Mouse (Mus musculus): ENCODE results near the gene D430019H16Rik.

D430019H16Rik gene

DNA sequence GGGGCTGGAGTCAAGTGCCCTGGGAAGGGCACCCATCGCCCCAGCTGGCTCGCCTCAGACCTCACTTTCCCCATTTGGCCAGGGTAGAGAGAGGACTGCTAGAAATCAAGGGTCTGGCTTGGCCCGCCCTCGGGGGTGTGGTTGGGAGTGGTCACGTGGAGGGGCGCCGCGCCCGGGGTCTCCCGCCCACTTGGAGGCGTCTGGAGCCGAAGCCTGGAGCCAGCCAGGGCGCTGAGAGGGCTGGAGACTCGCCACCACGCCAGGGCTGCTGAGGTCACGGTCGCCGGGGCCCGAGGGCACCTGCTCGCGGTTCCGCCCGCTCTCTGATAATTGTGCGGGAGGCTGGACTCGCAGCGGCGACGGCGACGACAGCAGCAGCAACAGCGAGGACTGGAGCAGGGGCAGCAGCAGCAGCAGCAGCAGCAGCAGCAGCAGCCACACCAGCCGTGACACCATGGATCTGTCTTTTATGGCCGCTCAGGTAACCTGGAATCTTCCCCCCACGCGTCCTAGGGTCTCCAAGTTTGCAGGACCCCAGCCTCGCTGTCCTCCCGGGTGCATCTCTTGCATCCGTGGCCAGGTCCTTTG lies at the start of gene D430019H16Rik:
TSS of gene D430019H16Rik (plus strand) at position 187 of the 588 bp plus-strand sequence.
- DNase-seq (ENCODE audit: low spot score in 2 of 2) = peak in 1 of 2 experiments; percentile 68

DNA sequence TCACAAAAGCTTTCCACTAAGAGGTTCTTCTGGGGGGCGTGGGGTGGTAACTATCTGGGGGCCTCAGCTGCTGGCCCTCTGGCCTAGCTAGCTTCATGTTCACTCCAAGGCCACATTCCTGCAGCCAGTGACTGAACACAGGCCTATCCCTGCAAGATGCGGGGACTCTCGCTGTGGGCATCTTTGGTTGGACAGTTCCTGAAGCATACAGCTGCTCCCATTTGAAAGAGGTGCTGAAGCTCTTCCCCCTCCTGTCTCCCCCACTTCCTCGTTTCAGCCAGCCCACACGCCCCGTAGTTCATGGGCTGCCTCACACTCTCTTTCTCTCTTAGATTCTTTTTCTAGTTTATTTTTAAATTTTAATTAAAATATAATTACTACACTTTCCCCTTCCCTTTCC lies 47.6 kb upstream of the D430019H16Rik start:
- DNase-seq (ENCODE audit: low spot score in 2 of 2) = no peak

DNA sequence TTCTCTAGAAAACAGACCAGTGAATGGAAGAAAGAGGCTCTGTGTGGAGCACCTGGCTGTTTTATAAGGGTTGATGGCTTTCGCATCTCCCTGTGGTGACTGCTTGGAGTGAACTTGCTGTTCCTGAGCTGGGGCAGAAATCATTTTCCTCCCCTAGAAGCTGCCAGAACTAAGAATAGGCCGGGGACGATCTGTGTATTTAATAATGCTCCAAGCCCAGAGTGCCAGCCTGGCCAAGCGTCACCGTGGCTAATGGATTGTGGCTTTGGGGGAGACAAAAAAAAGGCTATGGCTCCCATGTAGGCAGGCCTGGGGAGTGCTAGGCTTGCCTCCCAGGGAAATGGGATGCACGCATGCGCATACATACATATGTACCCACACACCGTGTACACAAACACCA lies 39.7 kb upstream of the D430019H16Rik start:
- no peak for DNase-seq (ENCODE audit: low spot score in 2 of 2)

DNA sequence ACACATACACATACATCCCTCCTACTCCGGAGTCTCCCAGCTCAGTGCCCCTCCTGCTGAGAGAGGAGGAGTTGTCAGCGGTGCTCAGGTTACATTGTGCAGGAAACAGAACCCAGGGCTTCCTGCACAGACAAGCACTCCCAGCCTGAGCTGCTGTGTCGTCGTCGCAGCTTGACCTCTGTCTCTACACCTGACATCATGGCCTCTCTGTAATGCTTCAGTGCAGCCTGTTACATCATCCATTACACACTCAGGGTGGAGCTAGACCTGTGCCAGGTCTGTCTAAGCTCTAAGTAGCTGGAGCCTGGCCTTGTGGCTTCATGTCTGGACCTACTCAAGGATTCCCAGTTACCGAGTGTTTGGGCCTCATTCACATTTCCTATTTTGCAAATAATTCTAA lies 33.2 kb upstream of the D430019H16Rik start:
- no peak for DNase-seq (ENCODE audit: low spot score in 2 of 2)

DNA sequence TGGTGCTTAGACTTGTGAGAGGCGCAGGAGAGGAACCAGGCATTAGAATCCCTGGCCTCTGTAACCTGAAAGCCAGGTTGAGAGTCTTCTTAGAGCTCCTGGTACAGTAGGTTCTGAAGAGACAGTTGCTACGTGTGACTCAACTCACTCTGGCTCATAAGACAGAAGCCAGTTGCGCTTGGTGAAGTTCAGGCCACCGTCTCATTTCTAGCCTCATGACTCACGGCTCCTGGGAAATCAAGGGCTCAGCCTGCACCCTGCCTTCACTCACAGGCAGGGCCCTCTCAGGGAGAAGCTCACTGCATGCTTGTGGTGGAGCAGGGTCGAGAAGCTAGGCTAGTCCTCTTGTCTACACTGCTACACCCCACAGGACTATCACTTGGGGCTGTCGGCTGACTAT lies 27.1 kb upstream of the D430019H16Rik start:
- no peak for DNase-seq (ENCODE audit: low spot score in 2 of 2)

DNA sequence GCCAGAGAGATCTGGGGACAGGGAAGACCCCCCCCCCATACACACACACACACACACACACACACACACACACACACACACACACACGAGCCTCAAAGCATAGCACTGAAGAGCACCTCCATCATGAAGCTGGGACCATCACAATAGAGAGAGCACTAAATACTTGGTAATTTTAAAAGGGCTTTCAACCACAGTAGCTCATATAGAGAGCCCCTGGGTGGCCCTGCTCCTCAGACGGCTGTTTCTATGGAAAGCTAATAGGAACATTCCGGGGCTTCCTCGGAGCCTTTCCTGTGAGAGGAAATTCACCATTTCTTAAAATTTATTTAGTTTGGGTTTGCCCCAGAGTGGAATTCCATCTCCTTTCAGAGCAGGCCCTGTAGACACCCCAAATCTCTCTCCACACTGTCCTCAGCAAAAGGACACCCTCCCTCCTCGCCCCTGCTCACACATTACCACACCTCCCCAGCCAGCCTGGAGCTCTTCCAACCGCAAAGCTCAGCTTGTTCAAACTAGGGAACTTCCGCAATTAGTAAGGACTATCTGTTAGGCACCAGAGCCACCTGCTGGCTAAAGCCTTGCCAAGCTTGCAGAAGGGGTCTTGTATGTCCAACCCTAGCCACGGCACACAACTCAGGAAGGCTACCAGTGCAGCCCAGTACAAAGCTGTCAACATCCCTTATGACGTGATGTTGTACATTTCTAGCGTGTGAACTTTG lies 26.5 kb upstream of the D430019H16Rik start:
- peak in 1 of 2 experiments; percentile 83 for DNase-seq (ENCODE audit: low spot score in 2 of 2)

DNA sequence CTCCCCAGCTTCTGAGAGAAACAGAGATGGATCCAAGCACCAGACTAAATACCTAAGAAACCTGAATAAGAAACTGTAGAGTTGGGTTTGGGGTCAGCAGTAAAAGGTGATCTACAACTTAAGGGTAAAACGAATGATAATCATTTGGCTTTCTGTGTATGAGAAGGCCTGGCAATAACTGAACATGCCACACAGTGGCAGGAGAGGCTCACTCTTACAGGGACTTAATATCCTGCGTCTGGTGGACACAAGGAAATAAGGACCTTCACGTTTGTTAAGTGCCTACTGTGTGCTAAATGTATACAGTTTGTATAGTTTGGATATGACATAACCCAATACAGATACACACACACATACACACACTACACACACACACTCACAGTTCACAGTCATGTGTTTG lies 21.8 kb upstream of the D430019H16Rik start:
- no peak for DNase-seq (ENCODE audit: low spot score in 2 of 2)

DNA sequence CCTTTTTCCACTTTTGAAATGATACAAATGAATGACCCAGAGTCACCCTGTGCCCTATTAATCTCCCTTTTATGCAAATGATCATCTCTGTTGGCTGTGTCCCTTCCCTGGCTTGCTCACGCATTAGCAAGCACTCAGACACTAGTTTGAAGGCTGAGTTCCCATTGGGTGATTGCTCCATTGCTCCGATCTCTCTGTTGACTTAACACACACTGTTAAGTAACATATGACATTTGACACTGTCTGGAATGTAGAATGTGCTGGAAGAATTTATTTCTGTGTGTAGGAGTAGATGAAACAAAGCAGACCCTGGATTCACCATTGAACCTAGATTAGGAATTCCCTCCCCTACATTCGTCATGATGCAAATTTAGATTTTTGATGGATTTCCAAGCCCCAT lies 20.8 kb upstream of the D430019H16Rik start:
- DNase-seq (ENCODE audit: low spot score in 2 of 2) = no peak

DNA sequence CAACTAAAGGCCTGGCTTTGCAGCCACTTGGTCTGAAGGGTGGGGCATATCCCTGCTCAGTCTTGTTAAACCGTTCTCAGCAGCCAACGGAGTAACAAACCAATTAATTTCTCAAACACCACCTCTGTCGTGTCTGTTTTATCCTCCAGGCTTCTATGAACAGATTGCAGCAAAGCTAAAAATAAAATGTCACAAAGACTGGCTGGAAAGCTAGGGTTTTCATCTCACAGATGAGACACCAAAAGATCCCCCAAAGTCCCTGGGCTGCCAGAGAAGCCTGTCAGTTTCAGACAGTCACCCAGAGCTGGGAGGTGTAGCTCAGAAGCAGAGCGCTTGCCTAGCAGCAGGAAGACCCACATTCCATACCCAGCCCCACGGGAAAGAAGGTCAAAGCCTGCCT lies 15.4 kb upstream of the D430019H16Rik start:
- peak in 1 of 2 experiments; percentile 38 for DNase-seq (ENCODE audit: low spot score in 2 of 2)

DNA sequence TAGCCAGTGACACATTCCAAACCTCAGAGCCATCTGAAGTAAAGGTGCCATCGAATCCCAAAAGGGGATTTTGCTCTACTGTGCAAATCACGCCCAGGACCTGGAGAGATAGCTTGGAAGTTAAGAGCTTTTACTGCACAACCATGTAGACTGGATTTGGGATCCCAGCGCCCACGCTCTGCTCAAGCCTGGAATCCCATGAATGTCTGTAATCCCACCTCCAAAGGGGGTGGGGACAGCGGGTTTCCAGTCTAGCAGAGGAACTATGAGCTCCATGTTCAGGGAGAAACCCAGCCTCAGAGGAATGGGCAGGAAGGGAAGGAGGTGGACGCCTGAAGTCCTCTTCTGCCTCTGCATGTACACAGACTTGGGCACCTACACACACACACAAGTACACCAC lies 13.7 kb upstream of the D430019H16Rik start:
- no peak for DNase-seq (ENCODE audit: low spot score in 2 of 2)

DNA sequence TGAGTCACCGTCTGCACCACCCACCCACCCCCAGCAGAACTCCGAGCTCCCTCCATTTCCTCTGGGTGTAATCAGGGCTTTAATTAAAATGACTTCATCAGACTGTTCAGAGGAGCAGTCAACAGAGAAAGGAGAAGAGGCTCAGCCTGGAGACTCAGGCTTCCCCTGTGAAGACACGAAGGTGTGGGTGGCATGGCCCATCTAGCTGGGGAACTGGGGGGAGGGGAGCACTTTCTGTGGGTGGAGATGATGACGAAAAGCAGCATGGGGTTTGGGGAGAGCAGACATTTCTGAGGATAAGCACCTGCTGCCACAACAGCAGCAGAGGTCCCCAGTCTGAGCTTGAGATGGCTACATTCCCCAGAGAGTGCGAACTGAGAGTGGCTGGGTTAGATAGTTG lies 10.1 kb upstream of the D430019H16Rik start:
- DNase-seq (ENCODE audit: low spot score in 2 of 2) = peak in 1 of 2 experiments; percentile 55

DNA sequence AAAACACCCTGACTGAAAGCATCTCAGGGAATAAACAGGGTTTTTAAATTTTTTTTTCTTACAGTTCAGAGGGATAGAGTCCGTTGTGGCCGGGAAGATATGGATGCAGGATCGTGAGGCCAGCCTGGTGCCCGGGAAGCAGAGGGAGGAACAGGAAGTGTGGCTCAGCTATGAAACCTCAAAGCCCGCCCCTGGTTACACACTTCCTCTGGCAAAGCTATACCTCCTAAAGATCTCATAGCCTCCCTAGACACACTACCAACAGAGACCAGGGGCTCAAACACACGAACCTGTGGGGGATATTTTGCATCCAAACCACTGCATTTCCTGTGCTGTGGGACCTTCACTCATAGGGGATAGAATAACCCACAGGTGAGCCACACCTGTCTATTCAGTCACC lies 7.9 kb upstream of the D430019H16Rik start:
- DNase-seq (ENCODE audit: low spot score in 2 of 2) = no peak

DNA sequence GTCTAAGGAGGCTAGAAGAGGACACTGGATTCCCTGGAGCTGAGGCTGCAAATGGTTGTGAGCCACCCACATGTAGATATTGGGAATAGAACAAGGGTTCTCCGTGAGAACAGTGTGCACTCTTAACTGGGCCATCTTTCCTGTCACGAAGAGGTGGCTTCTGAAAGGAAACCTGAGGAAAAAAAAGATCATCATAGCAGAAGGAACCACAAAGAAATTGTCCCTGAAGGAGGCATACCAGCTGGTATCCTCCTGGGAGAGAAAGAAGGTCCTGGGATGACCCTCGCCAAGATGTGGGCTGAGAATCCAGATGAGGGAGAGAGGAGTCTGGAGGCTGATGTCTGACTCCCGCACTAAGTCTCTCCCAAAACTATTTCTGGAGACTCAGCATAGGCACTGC lies 4.4 kb upstream of the D430019H16Rik start:
- peak; percentile 38 to 60 for DNase-seq (ENCODE audit: low spot score in 2 of 2)

DNA sequence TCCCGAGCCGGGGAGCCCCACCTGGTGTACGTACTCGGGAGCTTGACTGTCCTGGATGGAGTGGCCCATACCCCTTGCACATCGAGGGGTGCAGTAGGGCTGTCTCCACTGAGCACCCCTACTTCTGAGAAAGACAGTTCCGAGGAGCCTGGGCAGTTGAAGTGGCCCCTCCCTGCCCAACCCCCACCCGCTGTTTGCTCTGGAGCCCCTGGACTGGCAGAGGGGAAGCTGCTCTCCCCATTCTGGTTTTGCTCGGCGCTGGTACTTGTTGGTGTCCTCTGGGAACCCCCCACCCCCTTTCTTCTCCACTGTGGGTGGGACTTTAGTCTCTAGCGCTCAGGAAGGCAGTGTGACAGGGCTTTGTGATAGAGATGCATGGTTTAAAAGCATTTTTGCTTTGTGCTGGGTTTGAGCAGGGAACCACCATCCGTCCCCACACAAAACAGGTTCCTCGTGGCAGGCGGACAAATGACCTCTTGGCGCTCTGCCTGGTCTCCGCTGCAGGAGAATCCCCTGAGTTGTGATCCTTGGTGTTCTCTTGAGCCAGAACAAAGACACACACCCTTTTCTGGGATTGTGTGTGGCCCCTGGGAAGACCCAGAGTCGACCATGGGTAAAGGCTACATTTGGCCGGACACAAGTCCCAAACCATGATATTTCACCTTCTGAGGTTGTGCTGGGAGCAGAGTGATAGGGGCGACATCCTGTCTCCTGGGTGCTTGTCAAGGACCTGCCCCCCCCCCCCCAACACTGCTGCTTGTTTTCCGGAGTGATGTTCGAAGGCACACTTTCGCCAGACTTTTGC lies 804 bp downstream of the D430019H16Rik start:
- no peak for DNase-seq (ENCODE audit: low spot score in 2 of 2)

DNA sequence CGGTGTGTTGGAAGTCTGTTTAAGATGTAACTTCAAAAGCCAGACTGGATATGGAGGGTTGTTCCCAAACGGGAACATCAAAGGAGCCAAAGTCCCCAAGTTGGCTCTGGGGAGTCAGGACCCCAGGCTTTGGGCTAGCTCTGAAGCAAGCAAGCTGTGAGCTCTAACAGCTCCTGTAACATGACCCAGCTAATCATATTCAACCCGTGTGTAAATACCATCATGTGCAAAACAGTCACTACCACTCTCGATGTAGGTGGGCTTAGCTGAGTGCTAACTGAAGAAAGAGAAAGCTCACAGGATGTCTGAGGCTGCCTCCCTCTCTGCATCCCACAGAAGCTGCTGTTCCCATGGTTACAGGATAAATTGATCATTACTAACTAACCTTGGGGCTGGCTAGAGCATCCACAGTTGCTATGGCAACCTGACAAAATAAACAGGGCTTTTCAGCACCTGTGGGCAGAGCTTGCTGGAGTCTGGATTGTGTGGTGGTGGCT lies 1.5 kb downstream of the D430019H16Rik start:
- peak; percentile 52 to 57 for DNase-seq (ENCODE audit: low spot score in 2 of 2)

DNA sequence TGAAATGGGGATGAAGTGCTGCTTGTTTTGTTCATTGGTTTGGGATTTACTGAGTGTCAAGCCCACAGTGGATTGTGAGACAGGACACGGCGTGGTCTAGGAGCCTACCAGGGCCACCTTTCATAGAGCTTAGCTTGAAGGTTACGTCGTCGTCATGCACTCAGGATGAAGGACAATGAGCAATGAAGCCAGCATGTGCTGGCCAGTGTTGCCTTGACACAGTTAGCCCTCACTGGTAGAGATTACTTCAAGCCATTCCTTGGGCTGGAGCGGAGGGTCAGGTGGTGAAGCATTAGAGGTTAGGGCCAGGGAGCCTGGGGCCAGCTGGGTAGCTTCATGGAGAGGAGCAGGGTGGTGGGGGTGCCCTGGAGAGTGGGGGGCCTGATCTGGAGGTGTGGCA lies 5.1 kb downstream of the D430019H16Rik start:
- DNase-seq (ENCODE audit: low spot score in 2 of 2) = no peak

DNA sequence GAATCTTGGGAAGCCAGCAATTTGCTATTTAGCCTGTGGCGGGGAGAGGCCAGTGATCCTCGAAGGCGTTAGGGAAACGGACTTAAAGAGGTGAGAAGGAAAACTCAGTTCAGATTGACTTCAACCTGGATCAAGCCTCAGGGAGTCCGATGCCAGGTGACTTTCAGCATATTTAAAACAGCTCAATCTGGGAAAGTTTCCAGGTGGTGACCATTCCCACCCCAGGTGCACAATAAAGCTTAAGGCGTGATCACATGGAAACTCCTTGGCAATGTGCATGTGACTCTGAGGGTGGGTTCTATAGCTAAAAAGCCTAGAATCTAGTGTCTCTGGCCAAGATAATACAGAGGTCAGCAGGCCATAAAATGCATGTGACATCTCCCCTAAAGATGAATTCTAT lies 7.4 kb downstream of the D430019H16Rik start:
- DNase-seq (ENCODE audit: low spot score in 2 of 2) = no peak

DNA sequence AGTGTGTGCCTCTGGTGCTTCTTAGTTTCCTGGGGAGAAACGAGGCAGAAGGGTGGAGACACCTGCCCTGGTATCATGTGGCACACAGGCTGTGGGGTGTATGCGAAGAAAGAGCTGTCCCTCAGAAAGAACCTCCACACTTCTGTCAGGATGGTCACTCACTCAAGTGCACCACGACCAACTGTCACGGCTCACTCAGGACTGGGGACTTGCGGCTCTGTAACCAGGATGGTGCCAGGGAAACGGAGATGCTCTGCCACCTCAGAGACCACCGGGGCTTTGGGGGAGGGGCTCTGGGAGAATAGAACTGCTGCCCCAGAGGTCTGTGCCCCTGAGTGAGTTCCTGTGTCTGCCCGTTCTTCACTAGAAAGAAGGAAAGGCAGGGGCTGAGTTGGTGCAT lies 15.4 kb downstream of the D430019H16Rik start:
- no peak for DNase-seq (ENCODE audit: low spot score in 2 of 2)

DNA sequence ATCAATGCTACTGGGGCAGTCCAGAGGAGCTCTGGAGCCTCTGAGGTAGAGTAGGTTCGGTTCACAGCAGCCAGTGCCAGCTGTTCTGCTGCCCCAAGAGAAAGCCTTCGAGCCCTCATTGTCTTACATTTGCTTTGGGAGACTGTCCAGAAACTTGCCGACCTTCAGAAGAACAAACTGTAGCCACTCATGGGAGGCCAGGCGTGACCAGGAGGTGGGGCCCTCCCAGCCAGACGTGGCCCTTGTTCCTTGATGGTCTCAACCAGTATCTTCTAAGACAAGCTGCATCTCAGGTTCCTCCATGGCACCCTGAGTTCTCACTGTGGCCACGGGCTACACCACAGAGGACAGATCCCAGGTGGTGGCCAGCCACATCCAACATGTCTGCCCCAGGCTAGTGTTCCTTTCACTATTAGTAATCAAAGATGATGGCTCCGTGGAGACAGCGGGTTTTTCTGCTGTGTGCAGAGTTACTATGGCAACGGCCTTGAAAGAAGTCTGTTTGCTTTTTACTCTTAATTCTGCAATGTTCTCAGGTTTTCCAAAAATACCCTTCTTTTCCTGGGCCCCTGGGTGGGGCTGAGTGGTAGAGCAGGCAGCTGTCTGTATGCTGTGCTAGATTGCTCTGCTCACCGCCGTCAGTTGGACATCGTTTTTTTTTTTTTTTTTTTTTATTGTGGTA lies 21.7 kb downstream of the D430019H16Rik start:
- peak in 1 of 2 experiments; percentile 62 for DNase-seq (ENCODE audit: low spot score in 2 of 2)

DNA sequence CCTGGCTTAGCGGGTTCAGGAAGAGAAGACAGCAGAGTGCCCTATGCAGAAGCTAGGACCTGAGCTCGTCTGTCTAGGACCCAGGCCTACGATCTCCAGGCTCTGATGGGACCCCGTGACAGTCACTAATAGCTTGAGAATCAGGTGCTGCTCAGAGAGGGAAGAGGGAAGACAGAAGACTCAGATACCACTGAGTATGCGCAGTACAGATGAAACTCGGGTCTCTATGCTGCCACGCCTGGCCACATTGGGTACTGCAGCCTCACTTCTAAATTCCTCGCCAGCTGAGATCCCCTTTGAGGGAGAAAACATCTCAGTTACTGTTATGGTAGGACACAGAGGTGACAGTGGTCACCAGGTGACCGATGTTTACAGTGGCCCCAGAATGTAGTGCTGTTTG lies 22.8 kb downstream of the D430019H16Rik start:
- DNase-seq (ENCODE audit: low spot score in 2 of 2) = peak in 1 of 2 experiments; percentile 78

DNA sequence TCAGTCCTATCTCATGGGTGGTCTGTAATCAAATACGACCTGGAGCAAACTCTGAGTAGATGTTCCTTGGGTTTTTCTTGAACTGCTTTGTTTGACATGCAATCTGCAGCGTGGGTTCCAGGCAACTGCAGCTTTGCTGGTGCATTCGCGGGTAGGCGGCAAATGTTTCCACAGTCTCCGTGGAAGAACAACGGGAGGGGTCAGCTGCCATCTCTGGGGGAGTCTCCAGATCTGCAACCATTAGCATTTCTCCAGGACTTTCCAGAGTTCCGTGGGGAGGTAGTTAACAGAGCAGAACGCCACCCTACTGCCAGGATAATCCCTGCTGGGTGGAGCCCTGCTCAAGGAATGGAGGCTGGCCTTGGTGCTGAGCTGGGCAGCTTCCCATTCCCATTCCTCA lies 23.3 kb downstream of the D430019H16Rik start:
- DNase-seq (ENCODE audit: low spot score in 2 of 2) = no peak

DNA sequence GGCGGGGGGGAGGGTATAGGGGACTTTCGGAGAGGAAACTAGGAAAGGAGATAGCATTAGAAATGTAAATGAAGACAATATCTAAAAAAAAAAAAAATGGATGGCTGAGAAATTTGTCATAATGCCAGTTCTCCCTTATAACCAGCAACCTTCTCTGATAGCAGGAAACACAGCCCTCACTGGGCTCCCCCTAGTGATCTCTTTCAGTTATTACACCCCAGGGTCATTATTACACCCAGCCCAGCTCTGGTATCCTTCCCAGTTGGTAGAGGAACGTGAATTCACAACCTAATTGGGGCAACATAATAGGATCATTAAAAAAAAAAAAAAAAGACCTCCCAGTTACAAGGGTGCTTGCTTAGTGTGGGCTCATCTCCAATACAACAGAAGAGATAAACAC lies 29.8 kb downstream of the D430019H16Rik start:
- DNase-seq (ENCODE audit: low spot score in 2 of 2) = peak in 1 of 2 experiments; percentile 45
